ENCODE assay signal across 12 mouse cellular contexts in the genomic region with DNA sequence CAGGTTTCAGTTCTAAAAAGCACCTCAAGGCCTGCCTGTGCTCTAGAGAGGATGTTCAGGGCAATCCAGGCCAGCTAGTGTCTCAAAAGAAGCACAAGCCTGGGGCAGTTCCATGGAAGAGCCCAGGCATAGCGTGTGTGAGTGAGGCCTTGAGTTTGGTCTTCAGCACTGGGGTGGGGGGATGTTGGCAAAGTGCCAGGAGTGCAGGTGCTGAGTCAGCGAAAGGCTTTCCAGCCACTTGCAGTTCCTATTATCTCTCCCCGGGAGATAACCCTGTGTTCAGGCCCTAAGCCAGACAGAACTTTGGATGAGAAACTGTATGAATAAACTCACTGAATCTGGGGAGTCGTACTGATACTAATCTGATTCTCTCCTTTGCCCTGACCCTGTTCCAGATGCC. TPM values are rescaled to one million over a fixed set of nuclear protein-coding genes. Genes with fewer than 3 reads are reported as not detected.
DNase-seq lines count a peak whose midpoint lies in the region; ATAC-seq lines count a peak whose summit lies in the region.
"Had no signal": no experiment of that assay in that cellular context is flagged by ENCODE, and none has a peak within 500 bp of the region (broad histone marks: within the 10 kb centered on the region; RNA-seq: fewer than 3 reads in every experiment).

No protein-coding gene starts in this region.

- H3K36me3 ChIP-seq in forebrain, embryonic 11.5 days (ENCODE audit: control insufficient read depth, insufficient read depth, low read length): no peaks in the 10 kb centered on the region; the same call in 1 of the 2 replicates
- peaks cover 92% of the 10 kb centered on the region for H3K36me3 ChIP-seq in forebrain, embryonic 10.5 days (replicated peaks)
- peaks cover 14% of the 10 kb centered on the region for H3K36me3 ChIP-seq in midbrain, embryonic 14.5 days (ENCODE audit: control insufficient read depth, insufficient read depth, low read length)
- no peaks in the 10 kb centered on the region; the same call in 1 of the 2 replicates for H3K36me3 ChIP-seq in midbrain, embryonic 11.5 days (ENCODE audit: control insufficient read depth, insufficient read depth, low read length)
- no peaks in the 10 kb centered on the region for H3K36me3 ChIP-seq in forebrain, embryonic 16.5 days (ENCODE audit: control insufficient read depth, insufficient read depth)

- H3K4me1 ChIP-seq in forebrain, embryonic 11.5 days (replicated peaks; ENCODE audit: control insufficient read depth, insufficient read depth, low read length): peaks cover 3% of the 10 kb centered on the region
- no peaks in the 10 kb centered on the region for H3K4me1 ChIP-seq in forebrain, embryonic 10.5 days
- peaks cover under 1% of the 10 kb centered on the region; the same call in 1 of the 2 replicates for H3K4me1 ChIP-seq in midbrain, embryonic 14.5 days (ENCODE audit: control insufficient read depth, insufficient read depth, low read length)
- H3K4me1 ChIP-seq in midbrain, embryonic 11.5 days (ENCODE audit: control insufficient read depth, insufficient read depth, low read length): no peaks in the 10 kb centered on the region
- peaks cover 8% of the 10 kb centered on the region for H3K4me1 ChIP-seq in forebrain, embryonic 16.5 days (replicated peaks; ENCODE audit: control insufficient read depth, insufficient read depth, low read length)

- no peak overlapping the region for H3K27ac ChIP-seq in forebrain, embryonic 11.5 days (ENCODE audit: low read depth, low read length)
- H3K27ac ChIP-seq in forebrain, embryonic 10.5 days: no peak overlapping the region
- H3K27ac ChIP-seq in midbrain, embryonic 14.5 days (replicated peaks; ENCODE audit: low read depth, low read length): no peak overlapping the region
- no peak overlapping the region for H3K27ac ChIP-seq in midbrain, embryonic 11.5 days (ENCODE audit: low read depth, low read length)
- H3K27ac ChIP-seq in forebrain, embryonic 16.5 days (ENCODE audit: low read length): no peak overlapping the region

- intact Hi-C loops in left cerebral cortex, postnatal 25 days (cut with DNase I): loop anchor here (2.0 to 5.0 kb wide), 2 partner anchors 21 to 45 kb away; no protein-coding TSS in a partner anchor

- no peak overlapping the region for H3K4me2 ChIP-seq in forebrain, embryonic 11.5 days (ENCODE audit: low read depth, low read length, severe bottlenecking)
- no peak overlapping the region for H3K4me2 ChIP-seq in midbrain, embryonic 14.5 days (ENCODE audit: low read length)
- no peak overlapping the region for H3K4me2 ChIP-seq in midbrain, embryonic 11.5 days
- no peak overlapping the region for H3K4me2 ChIP-seq in forebrain, embryonic 16.5 days (ENCODE audit: low read length)

- no peak for ATAC-seq in forebrain, embryonic 11.5 days (replicated peaks; ENCODE audit: low FRiP score)
- ATAC-seq in midbrain, embryonic 14.5 days (ENCODE audit: low FRiP score, low TSS enrichment): no peak
- ATAC-seq in midbrain, embryonic 11.5 days (ENCODE audit: low FRiP score): no peak
- ATAC-seq in forebrain, embryonic 16.5 days: peak; percentile 30
- ATAC-seq: intestine, embryonic 16.5 days had no signal

- H3K4me3 ChIP-seq in forebrain, embryonic 11.5 days (ENCODE audit: low read depth, low read length): no peak overlapping the region
- H3K4me3 ChIP-seq in forebrain, embryonic 10.5 days: no peak overlapping the region
- no peak overlapping the region for H3K4me3 ChIP-seq in midbrain, embryonic 14.5 days (replicated peaks; ENCODE audit: low read depth, low read length)
- no peak overlapping the region for H3K4me3 ChIP-seq in midbrain, embryonic 11.5 days (ENCODE audit: low read depth, low read length)
- H3K4me3 ChIP-seq in forebrain, embryonic 16.5 days (replicated peaks; ENCODE audit: low read length): no peak overlapping the region

- H3K9me3 ChIP-seq in forebrain, embryonic 11.5 days (ENCODE audit: control insufficient read depth, low read length): no peaks in the 10 kb centered on the region
- no peaks in the 10 kb centered on the region for H3K9me3 ChIP-seq in forebrain, embryonic 10.5 days
- H3K9me3 ChIP-seq in midbrain, embryonic 14.5 days (ENCODE audit: control insufficient read depth, low read length): no peaks in the 10 kb centered on the region
- no peaks in the 10 kb centered on the region for H3K9me3 ChIP-seq in midbrain, embryonic 11.5 days (ENCODE audit: control insufficient read depth, low read length)
- no peaks in the 10 kb centered on the region for H3K9me3 ChIP-seq in forebrain, embryonic 16.5 days (ENCODE audit: control insufficient read depth, low read length)

- no peak overlapping the region for H3K9ac ChIP-seq in forebrain, embryonic 11.5 days (ENCODE audit: low read length)
- no peak overlapping the region for H3K9ac ChIP-seq in midbrain, embryonic 14.5 days (replicated peaks; ENCODE audit: low read length)
- no peak overlapping the region for H3K9ac ChIP-seq in midbrain, embryonic 11.5 days (ENCODE audit: low read length)
- no peak overlapping the region for H3K9ac ChIP-seq in forebrain, embryonic 16.5 days (replicated peaks; ENCODE audit: low read depth, low read length)

- 83% methylated on average over 4 of the region's 4 CpGs for WGBS in forebrain, embryonic 11.5 days
- 89% methylated on average over 4 of the region's 4 CpGs for WGBS in forebrain, embryonic 10.5 days
- 44% methylated on average over 4 of the region's 4 CpGs for WGBS in midbrain, embryonic 14.5 days
- WGBS in midbrain, embryonic 11.5 days: 85% methylated on average over 4 of the region's 4 CpGs
- WGBS in forebrain, embryonic 16.5 days: 29% methylated on average over 4 of the region's 4 CpGs

- H3K27me3 ChIP-seq in forebrain, embryonic 11.5 days (ENCODE audit: control insufficient read depth, insufficient read depth, low read length): no peaks in the 10 kb centered on the region
- H3K27me3 ChIP-seq in forebrain, embryonic 10.5 days (ENCODE audit: poor library complexity, severe bottlenecking): no peaks in the 10 kb centered on the region
- no peaks in the 10 kb centered on the region for H3K27me3 ChIP-seq in midbrain, embryonic 14.5 days (ENCODE audit: control insufficient read depth, insufficient read depth, low read length)
- H3K27me3 ChIP-seq in midbrain, embryonic 11.5 days (ENCODE audit: control insufficient read depth, insufficient read depth, low read length): no peaks in the 10 kb centered on the region
- no peaks in the 10 kb centered on the region for H3K27me3 ChIP-seq in forebrain, embryonic 16.5 days (replicated peaks; ENCODE audit: control insufficient read depth, insufficient read depth, low read length)

- DNase-seq in forebrain, embryonic 11.5 days (ENCODE audit: low spot score): peak; percentile 57
- DNase-seq in forebrain, embryonic 10.5 days (ENCODE audit: extremely low spot score, low spot score): no peak
- peak; percentile 58 for DNase-seq in midbrain, embryonic 14.5 days
- no peak for DNase-seq in midbrain, embryonic 11.5 days (ENCODE audit: low spot score, missing footprints)
- peak; percentile 30 for DNase-seq in testis, postnatal 14 days (ENCODE audit: low spot score)
- DNase-seq in right cerebral cortex, postnatal 4 days: no peak
- DNase-seq in left cerebral cortex, postnatal 25 days (ENCODE audit: low spot score in 2 of 2): no peak
- DNase-seq: B cell, adult 2 months; layer of hippocampus, adult 9-11 months; lung, postnatal 10 days had no signal

RNA-seq across cellular contexts. Expression of a gene that starts 27.0 kb away (rescaled TPM):
- 80.2 and 80.8 TPM in 2 replicates for polyA plus RNA-seq in forebrain, embryonic 11.5 days (2014; fragmentation: Nextera tagmentation; extraction: Ambion mirVana)
- 108 and 110 TPM in 2 replicates for polyA plus RNA-seq in forebrain, embryonic 10.5 days (2016; fragmentation: Nextera tagmentation; extraction: Ambion mirVana)
- polyA plus RNA-seq in midbrain, embryonic 14.5 days (2014; fragmentation: Nextera tagmentation; extraction: Ambion mirVana): 25.3 and 35.1 TPM in 2 replicates
- 62.9 and 63.9 TPM in 2 replicates for polyA plus RNA-seq in midbrain, embryonic 11.5 days (2014; fragmentation: Nextera tagmentation; extraction: Ambion mirVana)
- 47.8 and 51.0 TPM in 2 replicates for polyA plus RNA-seq in forebrain, embryonic 16.5 days (2015; fragmentation: Nextera tagmentation; extraction: Ambion mirVana)
- total RNA-seq in left cerebral cortex, postnatal 25 days (2021): 10 to 100 TPM; 34.4 to 36.1 TPM

RNA-seq across cellular contexts. Expression of a gene that starts 35.6 kb away (rescaled TPM):
- polyA plus RNA-seq in forebrain, embryonic 11.5 days (2014; fragmentation: Nextera tagmentation; extraction: Ambion mirVana): not detected in 2 replicates
- polyA plus RNA-seq in forebrain, embryonic 10.5 days (2016; fragmentation: Nextera tagmentation; extraction: Ambion mirVana): not detected in 2 replicates
- polyA plus RNA-seq in midbrain, embryonic 14.5 days (2014; fragmentation: Nextera tagmentation; extraction: Ambion mirVana): not detected in 2 replicates
- polyA plus RNA-seq in midbrain, embryonic 11.5 days (2014; fragmentation: Nextera tagmentation; extraction: Ambion mirVana): not detected in 2 replicates
- polyA plus RNA-seq in forebrain, embryonic 16.5 days (2015; fragmentation: Nextera tagmentation; extraction: Ambion mirVana): not detected in 2 replicates
- total RNA-seq in left cerebral cortex, postnatal 25 days (2021): not detected

RNA-seq across cellular contexts. Expression of a gene that starts 42.6 kb away (rescaled TPM):
- polyA plus RNA-seq in forebrain, embryonic 11.5 days (2014; fragmentation: Nextera tagmentation; extraction: Ambion mirVana): 3.6 and 5.2 TPM in 2 replicates
- 2.6 and 3.1 TPM in 2 replicates for polyA plus RNA-seq in forebrain, embryonic 10.5 days (2016; fragmentation: Nextera tagmentation; extraction: Ambion mirVana)
- polyA plus RNA-seq in midbrain, embryonic 14.5 days (2014; fragmentation: Nextera tagmentation; extraction: Ambion mirVana): 8.7 and 8.8 TPM in 2 replicates
- polyA plus RNA-seq in midbrain, embryonic 11.5 days (2014; fragmentation: Nextera tagmentation; extraction: Ambion mirVana): 4.1 TPM in 2 replicates
- polyA plus RNA-seq in forebrain, embryonic 16.5 days (2015; fragmentation: Nextera tagmentation; extraction: Ambion mirVana): 8.2 and 10.3 TPM in 2 replicates
- 100 to 1,000 TPM in 1 of 2 experiments, 10 to 100 TPM in 1; 95.4 to 108 TPM for total RNA-seq in left cerebral cortex, postnatal 25 days (2021)

Comparison
In these comparisons a context has a peak if more than half of its experiments do, and no peak if none do; other contexts are left out.
1. DNase-seq: peak in forebrain, embryonic 11.5 days (single experiment), midbrain, embryonic 14.5 days (single experiment) and testis, postnatal 14 days (single experiment); none in forebrain, embryonic 10.5 days (single experiment), midbrain, embryonic 11.5 days (single experiment), right cerebral cortex, postnatal 4 days (single experiment) and left cerebral cortex, postnatal 25 days (0 of 2).